Mouse (Mus musculus): ENCODE measurements around the gene Ap5b1.

Ap5b1 gene

DNA sequence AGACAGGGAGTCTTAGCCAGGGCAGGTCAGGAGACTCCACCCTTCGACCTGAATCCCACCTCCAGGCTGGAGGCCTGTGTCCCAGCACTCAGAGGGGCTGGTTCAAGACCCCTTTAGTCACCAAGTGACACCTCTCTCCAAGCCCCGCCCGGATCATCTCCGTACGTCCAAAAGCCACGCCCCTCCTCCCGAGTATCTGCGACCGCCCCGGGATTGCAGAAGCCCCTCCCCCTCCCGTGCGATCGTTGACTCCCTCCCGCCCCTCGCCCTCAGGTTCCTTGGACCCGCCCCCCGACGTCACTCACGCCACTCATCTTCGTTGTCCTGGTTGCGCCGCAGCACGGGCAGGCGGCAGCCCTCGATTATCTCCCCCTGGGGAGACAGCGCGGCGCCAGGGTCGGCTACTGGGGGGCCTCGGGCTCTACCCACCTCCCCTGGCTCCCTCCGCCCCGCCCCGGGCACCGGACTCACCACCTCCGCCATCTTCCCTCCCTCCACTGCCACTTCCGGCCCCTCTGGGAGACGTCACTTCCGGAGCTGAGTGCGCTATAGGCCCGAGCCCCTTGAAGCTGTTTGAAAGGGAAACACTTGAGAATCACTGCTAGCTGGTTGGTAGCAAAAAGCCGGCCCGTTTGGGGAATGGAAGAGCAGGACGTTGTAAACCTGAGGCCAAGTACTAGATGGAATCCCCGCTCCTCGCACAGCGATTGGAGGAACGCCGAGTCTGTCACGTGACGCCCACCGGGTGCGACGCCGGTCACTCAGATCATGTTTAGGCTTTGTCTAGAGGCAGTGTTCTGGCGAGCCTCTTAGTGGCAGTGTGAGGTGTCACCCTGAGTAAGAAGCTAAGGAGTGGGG lies 42.0 kb downstream of the Ap5b1 start, which contains the start of gene Kat5:
TSS of gene Kat5 (minus strand) at position 691 of the 858 bp plus-strand sequence.
- peak; percentile 89 to 91 for DNase-seq (ENCODE audit: low spot score in 2 of 2)

GRCm38 (mm10) chr19:5611973-5612372 lies 44.1 kb downstream of the Ap5b1 start:
- DNase-seq (ENCODE audit: low spot score in 2 of 2) = no peak

GRCm38 (mm10) chr19:5612762-5613411 lies 45.1 kb downstream of the Ap5b1 start:
- DNase-seq (ENCODE audit: low spot score in 2 of 2) = no peak

DNA sequence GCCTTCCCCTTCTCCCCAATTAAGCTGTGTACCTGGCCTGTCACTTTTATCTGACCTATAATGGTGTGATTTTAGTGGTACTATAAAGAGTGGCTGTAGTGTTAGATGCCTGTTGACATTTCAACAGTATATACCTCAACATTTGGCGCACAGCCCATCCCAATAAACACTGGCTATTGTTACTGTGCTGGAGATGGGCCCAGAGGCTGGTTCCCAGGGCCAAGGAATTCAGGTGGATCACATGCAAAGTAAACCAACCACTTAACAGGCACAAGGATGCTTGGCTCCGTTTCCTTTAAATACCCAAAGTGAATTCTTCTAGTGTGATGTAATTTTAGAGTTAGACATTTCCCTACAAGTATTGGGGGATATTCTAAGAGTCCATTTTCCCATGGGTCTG lies 47.1 kb downstream of the Ap5b1 start:
- DNase-seq (ENCODE audit: low spot score in 2 of 2) = no peak

- no peak for DNase-seq (ENCODE audit: low spot score in 2 of 2)
Measured at GRCm38 (mm10) chr19:5620007-5620406, 52.2 kb downstream of the Ap5b1 start.
